Mouse (Mus musculus): ENCODE measurements around the gene Wdr86.

- TF ChIP-seq CTCF (IDR thresholded peaks at IDR 0.05; ENCODE audit: low read depth) (no peak), EP300 (optimal IDR thresholded peaks at IDR 0.05) (no peak)
Measured at GRCm38 (mm10) chr5:24704615-24705014, 25.9 kb downstream of the Wdr86 start.

Measured in stomach, postnatal 0 days (tissue).